Mouse (Mus musculus) kidney, adult 2 months (tissue): ENCODE results near the gene Hes2.

Experiments used
- CTCF ChIP-seq: fragments of 200-500 bp; conservative IDR thresholded peaks from 2 replicates; pipeline ENCODE4 v1.5.1; 2011; ENCODE audit warnings: low read depth, mild to moderate bottlenecking, control low read depth, low read length, moderate library complexity, mixed read lengths; ENCODE audit not compliant: insufficient read depth, insufficient read length
- POLR2A ChIP-seq: fragments of 200-500 bp; IDR thresholded peaks from one replicate; pipeline ENCODE4 v1.6.1; 2011; ENCODE audit warnings: low read depth, low read length, control low read depth

GRCm38 (mm10) chr4:152199617-152200016, 41.0 kb downstream of the Hes2 start:
- TF ChIP-seq POLR2A (no peak), CTCF (no peak)
